Mouse (Mus musculus) CD8-positive naive resting alpha-beta T cell, adult 2 months (primary cell): ENCODE results near the gene Gigyf2.

Experiments used
- DNase-seq, 2 experiments: peaks; one replicate each; pipeline ENCODE4 v3.0.0; 2022; ENCODE audit warnings: low read depth in 2 of 2, low spot score in 2 of 2

Gene Gigyf2

GRCm38 (mm10) chr1:87315894-87316293 lies 10.9 kb upstream of the Gigyf2 start:
- no peak for DNase-seq

- DNase-seq = no peak
Observed at GRCm38 (mm10) chr1:87316672-87317071, 10.1 kb upstream of the Gigyf2 start.

- no peak for DNase-seq
Observed at GRCm38 (mm10) chr1:87321071-87321470, 5.7 kb upstream of the Gigyf2 start.

GRCm38 (mm10) chr1:87322778-87323177 lies 4.0 kb upstream of the Gigyf2 start:
- no peak for DNase-seq

GRCm38 (mm10) chr1:87324649-87325048 lies 2.1 kb upstream of the Gigyf2 start:
- no peak for DNase-seq

- DNase-seq = peak in 1 of 2 experiments; percentile 15
Observed at GRCm38 (mm10) chr1:87327165-87327861, 515 bp downstream of the Gigyf2 start.

GRCm38 (mm10) chr1:87331774-87332173 lies 5.0 kb downstream of the Gigyf2 start:
- DNase-seq = no peak

GRCm38 (mm10) chr1:87350576-87350975 lies 23.8 kb downstream of the Gigyf2 start:
- DNase-seq = no peak

- no peak for DNase-seq
Observed at GRCm38 (mm10) chr1:87360276-87360675, 33.5 kb downstream of the Gigyf2 start.

GRCm38 (mm10) chr1:87378024-87378560 lies 51.3 kb downstream of the Gigyf2 start:
- DNase-seq = peak in 1 of 2 experiments; percentile 28

- DNase-seq = peak in 1 of 2 experiments; percentile 15
Observed at GRCm38 (mm10) chr1:87379919-87380318, 53.1 kb downstream of the Gigyf2 start.

GRCm38 (mm10) chr1:87381152-87381551 lies 54.4 kb downstream of the Gigyf2 start:
- DNase-seq = no peak

GRCm38 (mm10) chr1:87386436-87387092 lies 59.8 kb downstream of the Gigyf2 start:
- DNase-seq = no peak

- no peak for DNase-seq
Observed at GRCm38 (mm10) chr1:87393444-87394195, 66.8 kb downstream of the Gigyf2 start.

- DNase-seq = no peak
Observed at GRCm38 (mm10) chr1:87394594-87394993, 67.8 kb downstream of the Gigyf2 start, which contains the start of gene Kcnj13. Kcnj13 (minus strand) TSS chr1:87394729.

GRCm38 (mm10) chr1:87396923-87397586 lies 70.3 kb downstream of the Gigyf2 start:
- DNase-seq = no peak

- DNase-seq = no peak
Observed at GRCm38 (mm10) chr1:87404710-87405109, 77.9 kb downstream of the Gigyf2 start.

- DNase-seq = no peak
Observed at GRCm38 (mm10) chr1:87406012-87406411, 79.2 kb downstream of the Gigyf2 start.

GRCm38 (mm10) chr1:87409380-87409779 lies 82.6 kb downstream of the Gigyf2 start:
- no peak for DNase-seq

GRCm38 (mm10) chr1:87418733-87419132 lies 91.9 kb downstream of the Gigyf2 start:
- DNase-seq = peak in 1 of 2 experiments; percentile 28

- no peak for DNase-seq
Observed at GRCm38 (mm10) chr1:87435125-87435524, 108.3 kb downstream of the Gigyf2 start.
